Mouse (Mus musculus) brain, adult 10 weeks (tissue): Measurements from ENCODE around the gene Olfr1181. TPM values are rescaled to one million over a fixed set of nuclear protein-coding genes. Genes with fewer than 3 reads are reported as not detected.

Experiments used
- polyA plus RNA-seq: library from polyadenylated mRNA; stranded (reverse); fragments of 350-450 nt; fragmentation: Illumina TruSeq; extraction: RNeasy Lipid Tissue Mini Kit (QIAGEN cat#74804); gene quantifications from one replicate; pipeline ENCODE4 v1.2.3, GENCODE M21; 2015; ENCODE audit warnings: low read depth, low replicate concordance

Gene Olfr1181
- not detected for polyA plus RNA-seq

DNA sequence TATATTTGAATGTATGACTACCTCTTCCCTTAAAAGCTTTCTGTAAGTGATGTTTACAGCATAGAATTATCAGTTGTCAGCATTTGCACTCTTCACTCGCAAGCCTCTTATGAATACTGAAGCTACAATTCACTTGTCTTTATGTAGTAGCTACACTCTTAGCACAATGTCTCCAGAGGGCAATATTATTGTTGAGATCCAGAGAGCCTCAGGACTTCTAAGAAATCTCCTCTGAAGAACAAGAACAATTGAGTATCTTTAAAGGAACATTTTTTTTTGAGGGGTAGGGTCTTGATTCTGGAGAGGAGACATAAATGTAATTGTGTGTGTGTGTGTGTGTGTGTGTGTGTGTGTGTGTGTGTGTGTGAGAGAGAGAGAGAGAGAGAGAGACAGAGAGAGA, at the start of gene Olfr1181:
TSS of gene Olfr1181 (minus strand) at position 101 of the 400 bp plus-strand sequence.

DNA sequence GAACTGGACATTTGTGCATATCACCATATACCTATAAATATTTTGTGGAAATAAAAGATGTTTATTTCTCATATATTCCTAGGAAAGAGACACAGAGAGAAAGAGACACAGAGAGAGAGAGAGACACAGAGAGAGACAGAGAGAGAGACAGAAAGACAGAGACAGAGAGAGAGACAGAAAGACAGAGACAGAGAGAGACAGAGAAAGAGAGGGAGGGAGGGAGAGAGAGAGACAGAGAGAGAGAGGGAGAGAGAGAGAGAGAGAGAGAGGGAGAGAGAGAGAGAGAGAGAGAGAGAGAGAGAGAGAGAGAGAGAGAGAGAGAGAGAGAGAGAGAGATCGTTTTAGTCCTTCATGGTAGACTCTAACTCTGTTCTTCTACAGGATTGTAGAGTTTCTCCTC, 28.6 kb upstream of the Olfr1181 start, which contains the start of gene Olfr1183:
TSS of gene Olfr1183 (plus strand) at position 301 of the 400 bp plus-strand sequence.

DNA sequence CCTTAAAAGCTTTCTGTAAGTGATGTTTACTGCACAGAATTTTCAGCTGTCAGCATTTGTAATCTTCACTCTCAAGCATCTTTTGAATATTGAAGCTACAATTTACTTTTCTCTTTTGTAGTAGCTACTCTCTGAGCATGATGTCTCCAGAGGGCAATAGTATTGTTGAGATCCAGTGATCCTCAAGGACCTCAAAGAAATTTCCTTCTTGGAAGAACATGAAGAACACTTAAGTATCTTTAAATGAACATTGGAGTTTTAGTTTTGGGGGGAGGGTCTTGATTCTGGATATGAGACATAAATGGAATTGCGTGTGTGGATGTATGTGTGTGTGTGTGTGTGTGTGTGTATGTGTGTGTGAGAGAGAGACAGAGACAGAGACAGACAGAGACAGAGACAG, 23.1 kb upstream of the Olfr1181 start, which contains the start of gene Gm13757:
TSS of gene Gm13757 (minus strand) at position 101 of the 400 bp plus-strand sequence.

DNA sequence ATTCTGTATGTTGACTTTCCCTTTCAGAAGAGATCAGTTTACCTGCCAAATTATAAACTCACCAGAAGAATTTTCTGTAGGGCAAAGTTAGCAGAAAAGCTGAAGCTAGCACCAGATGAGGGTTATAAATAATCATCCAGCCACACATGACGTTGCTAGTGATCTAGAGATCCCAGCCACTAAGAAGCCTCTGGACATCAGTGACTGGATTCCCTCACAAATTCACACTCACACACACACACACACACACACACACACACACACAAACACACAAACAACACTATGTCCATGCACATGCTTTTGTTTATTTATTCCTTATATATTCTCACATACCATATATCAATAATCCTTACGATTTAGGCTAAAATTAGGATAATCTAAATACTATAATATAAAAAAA, 6.9 kb downstream of the Olfr1181 start, which contains the start of gene Olfr1180:
TSS of gene Olfr1180 (minus strand) at position 101 of the 400 bp plus-strand sequence.

DNA sequence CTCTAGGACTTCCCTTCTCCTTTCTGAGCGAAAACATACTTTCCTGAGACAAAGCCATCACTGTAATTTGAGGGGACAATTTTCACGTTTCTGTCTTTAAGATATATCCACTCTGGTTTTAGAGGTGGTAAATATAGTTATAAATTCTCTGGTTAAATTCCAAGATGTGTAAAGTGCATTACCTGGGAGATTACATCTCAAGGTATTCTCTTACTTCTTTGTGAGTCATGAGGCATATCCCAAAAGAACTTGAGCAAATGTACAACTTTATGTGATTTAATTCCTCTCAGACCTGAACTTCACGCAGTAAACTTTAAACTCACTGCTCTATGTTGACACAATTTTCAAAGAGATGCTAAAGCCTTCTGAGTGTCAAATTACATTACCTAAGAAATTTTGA, 19.6 kb downstream of the Olfr1181 start, which contains the start of gene Olfr1179:
TSS of gene Olfr1179 (minus strand) at position 101 of the 400 bp plus-strand sequence.

DNA sequence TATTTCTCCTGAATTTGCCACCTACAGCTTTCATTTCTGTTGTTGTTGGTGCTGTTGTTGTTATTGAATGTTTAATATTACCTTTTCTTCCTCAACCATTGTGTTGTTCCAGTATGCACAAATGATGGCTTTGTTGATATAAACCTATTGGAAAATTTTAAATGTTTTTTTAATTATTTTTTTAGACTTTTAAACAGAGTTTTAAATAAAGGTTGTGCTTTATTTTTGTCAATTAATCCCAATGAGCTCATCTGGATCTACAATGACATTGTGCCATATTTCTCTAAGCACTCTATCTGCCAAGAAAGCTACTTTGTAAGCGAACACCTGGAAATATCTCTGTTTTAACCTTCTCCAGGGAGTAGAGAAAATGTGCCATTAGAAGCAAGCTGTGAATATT, 39.2 kb downstream of the Olfr1181 start, which contains the start of gene Olfr1178:
TSS of gene Olfr1178 (plus strand) at position 301 of the 400 bp plus-strand sequence.

Other genes with a start within 250 kb of the Olfr1181 start
- gene Olfr1168, start 244.3 kb downstream of the Olfr1181 start, polyA plus RNA-seq, result not detected
- not detected for gene Olfr1170, start 197.8 kb downstream of the Olfr1181 start, polyA plus RNA-seq
- not detected for gene Olfr1173, start 146.3 kb downstream of the Olfr1181 start, polyA plus RNA-seq
- gene Olfr1174-ps, start 111.0 kb downstream of the Olfr1181 start, polyA plus RNA-seq, result not detected
- not detected for gene Olfr1175-ps, start 99.0 kb downstream of the Olfr1181 start, polyA plus RNA-seq
- not detected for gene Olfr1176, start 89.5 kb downstream of the Olfr1181 start, polyA plus RNA-seq
- not detected for gene Olfr1177-ps, start 79.7 kb downstream of the Olfr1181 start, polyA plus RNA-seq
- gene Olfr1178, start 39.1 kb downstream of the Olfr1181 start, polyA plus RNA-seq, result not detected
- not detected for gene Olfr1179, start 19.7 kb downstream of the Olfr1181 start, polyA plus RNA-seq
- gene Olfr1180, start 7.0 kb downstream of the Olfr1181 start, polyA plus RNA-seq, result not detected
- not detected for gene Gm13757, start 23.0 kb upstream of the Olfr1181 start, polyA plus RNA-seq
- not detected for gene Olfr1183, start 28.7 kb upstream of the Olfr1181 start, polyA plus RNA-seq
- gene Olfr1184, start 57.4 kb upstream of the Olfr1181 start, polyA plus RNA-seq, result not detected
- not detected for gene Olfr1185-ps1, start 67.1 kb upstream of the Olfr1181 start, polyA plus RNA-seq
- gene Olfr1186, start 92.4 kb upstream of the Olfr1181 start, polyA plus RNA-seq, result not detected
- gene Olfr1188, start 130.8 kb upstream of the Olfr1181 start, polyA plus RNA-seq, result not detected
- not detected for gene Olfr1189, start 160.3 kb upstream of the Olfr1181 start, polyA plus RNA-seq
- gene Olfr1191-ps1, start 214.4 kb upstream of the Olfr1181 start, polyA plus RNA-seq, result not detected
- not detected for gene Olfr1192-ps1, start 222.3 kb upstream of the Olfr1181 start, polyA plus RNA-seq
- not detected for gene Olfr1193, start 249.5 kb upstream of the Olfr1181 start, polyA plus RNA-seq